Mouse (Mus musculus) cortical plate, adult 2 months (tissue): ENCODE data around the gene Map3k1. TPM values are rescaled to one million over a fixed set of nuclear protein-coding genes. Genes with fewer than 3 reads are reported as not detected.
"Not testable (repeated sequence)": the region's sequence is repeated elsewhere in the genome, so short reads cannot be mapped to it uniquely, and the experiment has no call there.

ENCODE experiments used
- H3K27ac ChIP-seq: fragments of 200-500 bp; 2 replicates; pipeline ENCODE4 v1.5.1; 2012; ENCODE audit warnings: low read length, control low read depth, inconsistent platforms; ENCODE audit not compliant: insufficient read depth
- H3K4me1 ChIP-seq: fragments of 200-500 bp; 2 replicates; pipeline ENCODE4 v1.6.1; 2011; ENCODE audit warnings: low read length; ENCODE audit not compliant: control insufficient read depth, insufficient read depth
- H3K4me3 ChIP-seq: fragments of 200-500 bp; 2 replicates; pipeline ENCODE4 v1.5.1; 2011; ENCODE audit warnings: mild to moderate bottlenecking, low read length, control low read depth; ENCODE audit not compliant: insufficient read depth
- CTCF ChIP-seq: fragments of 200-500 bp; IDR thresholded peaks from 2 replicates; pipeline ENCODE4 v1.5.1; 2011; ENCODE audit warnings: mild to moderate bottlenecking, control low read depth, low read length; ENCODE audit not compliant: insufficient read depth; ENCODE audit errors: extremely low read depth
- POLR2A ChIP-seq: fragments of 200-500 bp; IDR thresholded peaks from 2 replicates; pipeline ENCODE4 v1.6.1; 2011; ENCODE audit warnings: mild to moderate bottlenecking, low read length, control low read depth; ENCODE audit not compliant: insufficient read depth; ENCODE audit errors: extremely low read depth
- polyA plus RNA-seq: library from polyadenylated mRNA; depleted of rRNA; stranded (reverse); fragments of >200 nt; gene quantifications from 2 replicates; pipeline ENCODE4 v1.2.3, GENCODE M21; 2012; rRNA removed

Gene Map3k1
- polyA plus RNA-seq, 1 experiment: 5.4 TPM

DNA sequence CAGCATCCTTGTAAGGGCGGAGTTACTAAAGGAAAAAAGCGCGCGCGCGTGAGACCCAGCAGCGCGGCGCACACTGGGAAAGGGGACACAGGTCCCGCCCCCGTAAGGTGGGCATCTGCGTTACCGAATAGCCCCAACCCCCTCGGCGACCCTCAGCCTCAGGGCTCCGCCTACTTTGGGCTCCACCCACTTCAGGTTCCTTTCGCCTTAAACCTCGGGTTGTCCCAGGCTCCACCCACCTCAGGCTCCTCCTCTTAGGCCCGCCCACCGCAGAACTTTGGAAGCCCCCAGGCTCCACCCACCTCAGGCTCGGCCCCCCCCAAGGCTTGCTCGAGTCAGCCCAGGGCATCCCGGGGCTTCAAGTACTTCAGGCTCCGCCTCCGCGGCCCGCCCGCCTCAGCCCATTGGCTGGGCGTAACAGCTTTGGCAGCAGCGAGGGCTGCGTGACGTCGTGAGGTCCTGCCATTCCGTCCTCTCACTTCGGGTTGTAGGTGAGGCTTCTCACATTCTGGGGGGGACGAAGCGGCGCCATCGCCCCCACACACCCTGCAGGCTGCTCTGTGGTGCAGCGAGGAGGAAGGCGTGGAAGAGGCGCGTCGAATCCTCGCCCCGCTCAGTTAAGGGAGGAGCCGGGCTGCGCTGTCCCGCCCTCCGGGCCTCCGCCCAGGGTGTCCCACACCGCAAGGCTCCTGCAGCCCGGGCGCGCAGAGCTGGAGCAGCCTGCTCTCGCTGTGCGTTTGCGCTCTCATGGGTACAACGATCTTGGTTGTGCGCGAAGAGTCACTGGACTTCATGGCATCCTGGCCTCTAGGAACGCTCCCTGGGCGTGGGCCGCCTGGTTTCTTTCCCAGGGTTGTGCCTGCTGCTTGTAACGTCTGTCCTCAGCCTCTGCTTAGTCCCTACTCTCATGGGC is 83.4 kb downstream of the Map3k1 start:
- H3K4me1 ChIP-seq: peaks cover 2% of the 10 kb centered on the region; the same call in 1 of the 2 replicates
- H3K27ac ChIP-seq: no peak overlapping the region
- H3K4me3 ChIP-seq: peak overlapping the region; percentile 71
- TF ChIP-seq POLR2A (peak; percentile 36; the same call in 1 of the 2 replicates), CTCF (no peak)

DNA sequence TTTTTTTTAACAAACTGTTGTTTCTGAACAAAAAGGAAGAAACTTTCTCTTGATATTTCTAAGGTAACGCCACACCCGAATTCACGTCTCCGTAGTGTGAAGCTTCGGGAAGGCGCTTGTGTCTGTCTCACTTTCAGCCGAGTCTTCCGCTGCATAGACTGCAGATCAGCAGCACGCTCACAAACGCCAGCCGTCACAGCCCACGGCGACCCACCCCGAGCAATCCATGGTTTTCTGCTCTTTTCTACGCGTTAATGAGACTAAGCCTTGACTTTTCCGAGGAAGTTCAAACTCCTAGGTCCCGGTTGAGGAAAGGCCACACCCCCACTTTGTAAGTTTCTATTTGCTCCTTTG is 84.0 kb downstream of the Map3k1 start:
- peaks cover 2% of the 10 kb centered on the region; the same call in 1 of the 2 replicates for H3K4me1 ChIP-seq
- no peak for TF ChIP-seq CTCF
- no peak for TF ChIP-seq POLR2A
- no peak overlapping the region for H3K27ac ChIP-seq
- peak overlapping the region; percentile 71 for H3K4me3 ChIP-seq

DNA sequence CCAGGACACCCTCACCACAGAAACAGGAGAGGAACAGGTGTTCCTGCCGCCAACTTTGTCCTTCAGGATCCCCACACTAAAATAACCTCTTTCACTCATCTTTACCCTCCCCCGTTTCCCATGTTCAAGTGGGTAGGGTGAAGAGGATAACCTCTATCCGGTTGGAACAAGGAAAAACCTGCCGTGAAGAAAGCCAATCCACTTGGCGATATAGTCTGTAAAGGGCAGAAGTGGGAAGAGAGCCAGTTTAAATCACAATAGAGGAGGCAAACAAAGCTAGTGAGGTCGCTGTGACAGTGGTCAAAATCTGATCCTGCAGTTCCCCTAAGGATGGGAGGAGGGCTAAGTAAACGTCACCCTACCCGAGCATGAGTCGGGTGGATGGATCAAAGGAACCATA is 89.1 kb downstream of the Map3k1 start:
- Histone ChIP-seq H3K27ac (no peak overlapping the region), H3K4me1 (no peaks in the 10 kb centered on the region), H3K4me3 (no peak overlapping the region)
- TF ChIP-seq CTCF (no peak), POLR2A (no peak)

DNA sequence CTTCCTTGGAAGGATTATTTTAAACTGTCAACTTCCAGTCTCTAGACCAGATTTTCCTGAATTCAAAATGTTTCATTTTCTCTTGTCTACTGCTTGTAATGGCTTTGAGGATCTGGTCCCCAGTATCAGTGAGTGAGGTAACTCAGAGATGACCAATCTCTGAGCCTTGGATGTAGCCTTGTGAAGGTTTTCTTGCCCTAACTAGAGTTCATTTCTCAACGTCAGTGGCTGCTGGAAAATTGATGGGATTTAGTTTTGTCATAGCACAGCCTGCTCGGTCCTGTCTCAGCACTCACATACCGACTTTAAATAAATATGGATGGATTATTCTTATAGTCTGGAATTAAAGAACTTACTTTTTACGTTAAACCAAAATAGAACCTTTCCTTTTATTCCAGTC is 98.3 kb downstream of the Map3k1 start:
- TF ChIP-seq POLR2A (no peak), CTCF (no peak)
- H3K4me3 ChIP-seq: no peak overlapping the region
- H3K27ac ChIP-seq: no peak overlapping the region
- H3K4me1 ChIP-seq: no peaks in the 10 kb centered on the region

DNA sequence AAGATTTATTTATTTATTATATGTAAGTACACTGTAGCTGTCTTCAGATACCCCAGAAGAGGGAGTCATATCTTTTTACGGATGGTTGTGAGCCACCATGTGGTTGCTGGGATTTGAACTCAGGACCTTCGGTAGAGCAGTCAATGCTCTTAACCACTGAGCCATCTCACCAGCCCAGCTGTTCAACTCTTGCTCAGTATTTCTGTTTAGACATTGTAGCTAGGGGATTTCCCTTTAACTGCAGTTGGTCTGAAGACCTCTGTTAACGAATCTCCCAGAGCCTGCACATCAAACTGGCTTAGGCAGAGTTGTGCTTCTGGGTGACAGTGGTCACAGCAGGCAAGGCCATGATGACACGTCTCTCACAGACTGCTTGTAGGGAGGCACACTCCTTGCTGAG is 104.8 kb downstream of the Map3k1 start:
- not testable (repeated sequence) for H3K4me3 ChIP-seq, H3K27ac ChIP-seq, H3K4me1 ChIP-seq

DNA sequence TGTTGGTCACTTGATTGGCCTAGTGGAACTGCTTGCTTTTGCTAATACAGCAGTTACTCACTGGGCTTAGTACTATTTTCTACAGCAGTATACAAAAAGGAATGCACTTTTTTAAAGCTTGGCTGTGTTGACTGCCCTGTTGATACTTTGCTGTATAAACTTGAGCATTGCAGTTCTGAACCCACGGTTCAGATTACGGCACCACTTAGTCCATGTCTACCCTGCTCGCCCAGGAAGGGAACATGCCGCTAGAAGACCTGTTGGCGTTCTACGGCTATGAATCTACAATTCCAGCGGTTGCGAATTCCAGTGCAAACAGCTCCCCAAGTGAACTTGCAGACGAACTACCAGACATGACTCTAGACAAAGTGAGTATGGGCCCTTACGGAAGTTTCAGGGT is 105.4 kb downstream of the Map3k1 start:
- H3K4me3 ChIP-seq: no peak overlapping the region
- no peaks in the 10 kb centered on the region for H3K4me1 ChIP-seq
- H3K27ac ChIP-seq: no peak overlapping the region
- TF ChIP-seq CTCF (no peak), POLR2A (no peak)

Other genes with a start within 250 kb of the Map3k1 start
- not detected in 2 replicates for gene Gm10198, start 216.2 kb downstream of the Map3k1 start, polyA plus RNA-seq
- 10.3 and 12.0 TPM in 2 replicates for gene Mier3, start 128.0 kb downstream of the Map3k1 start, polyA plus RNA-seq